Mouse (Mus musculus): ENCODE data around the gene Tha1.

- TF ChIP-seq CTCF (IDR thresholded peaks at IDR 0.05; ENCODE audit: control insufficient read depth, insufficient read depth, insufficient read length), result no peak
- TF ChIP-seq FOSL1 (IDR thresholded peaks at IDR 0.05; ENCODE audit: insufficient read depth, low read length, poor library complexity, severe bottlenecking), result no peak
- TF ChIP-seq MYOG (IDR thresholded peaks at IDR 0.05; ENCODE audit: control insufficient read depth, extremely low read depth, insufficient read length), result no peak
- TF ChIP-seq CEBPB (IDR thresholded peaks at IDR 0.05; ENCODE audit: low read depth), result no peak
- TF ChIP-seq MAX (IDR thresholded peaks at IDR 0.05), result no peak
- no peak for TF ChIP-seq USF1 (IDR thresholded peaks at IDR 0.05; ENCODE audit: low read depth)
These were observed 16.6 kb upstream of the Tha1 start for GRCm38 (mm10) chr11:117889887-117890340.

All from C2C12 (cell line).